Mouse (Mus musculus) embryo, embryonic 10 days (tissue): ENCODE results near the gene Dse.

Experiments used
- DNase-seq: peaks from one replicate; pipeline ENCODE4 v3.0.0-alpha.2; 2015; ENCODE audit warnings: low spot score

Dse gene

GRCm38 (mm10) chr10:34128391-34128790 is 79.1 kb downstream of the Dse start:
- no peak for DNase-seq

GRCm38 (mm10) chr10:34127392-34128378 is 79.8 kb downstream of the Dse start, which contains the start of gene Calhm6:
Gene Calhm6 (minus strand): TSS chr10:34127984.
- DNase-seq: peak; percentile 70

DNA sequence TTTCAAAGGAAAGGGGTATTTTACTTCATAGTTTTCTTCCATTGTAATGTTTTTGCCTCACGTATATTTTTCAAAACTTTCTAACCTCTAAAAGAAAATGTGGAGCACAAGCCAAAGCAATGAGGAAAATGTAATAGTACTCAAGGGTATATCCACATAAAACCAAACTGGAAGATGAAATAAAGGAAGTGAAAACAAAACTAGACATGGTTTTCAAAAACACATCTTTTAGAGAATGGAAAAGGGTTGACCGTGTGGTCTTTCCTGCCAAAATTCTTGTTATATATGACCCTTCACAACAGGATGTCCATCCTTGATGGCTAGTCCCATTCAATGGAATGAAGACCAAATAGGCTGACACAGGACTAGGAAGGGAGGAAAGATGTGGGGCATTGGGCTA is 89.1 kb downstream of the Dse start:
- DNase-seq: no peak

DNA sequence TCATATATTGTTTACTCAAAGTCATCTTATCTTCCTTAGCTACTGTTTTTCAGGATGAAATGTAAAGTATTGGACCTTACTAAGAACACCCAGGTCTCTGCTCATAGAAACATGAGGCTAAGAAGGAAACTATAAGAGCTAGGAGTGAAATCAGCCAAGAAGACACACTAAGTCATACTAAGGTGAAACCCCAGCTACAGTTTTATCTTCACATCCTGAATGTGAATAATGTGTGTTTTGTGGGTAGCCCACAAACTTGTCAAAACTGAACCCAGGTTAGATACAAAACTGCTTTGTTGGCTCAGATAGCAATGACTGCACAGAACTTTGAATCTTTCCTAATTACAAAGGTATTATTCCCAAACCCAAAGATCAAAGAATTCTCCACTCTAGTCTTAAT is 89.7 kb downstream of the Dse start:
- DNase-seq: no peak

DNA sequence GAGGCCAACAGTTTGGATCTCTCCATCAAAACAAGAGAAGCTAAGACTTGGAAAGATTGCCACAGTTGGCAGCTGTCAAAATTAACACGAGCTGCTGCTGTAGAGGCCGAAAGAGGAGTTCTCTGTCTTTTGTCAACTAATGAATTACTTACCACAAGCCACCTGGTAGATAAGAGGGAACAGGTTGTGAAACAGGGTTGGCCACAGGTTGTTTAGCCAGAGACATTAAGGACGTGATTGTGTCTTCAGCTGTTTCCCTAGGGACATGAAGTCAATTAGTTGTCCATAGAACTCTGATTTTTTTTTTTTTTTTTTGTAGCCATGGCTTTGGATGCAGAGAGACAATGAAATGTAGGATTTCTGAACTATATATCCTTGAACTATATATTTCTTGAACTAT is 90.4 kb downstream of the Dse start:
- DNase-seq: no peak

DNA sequence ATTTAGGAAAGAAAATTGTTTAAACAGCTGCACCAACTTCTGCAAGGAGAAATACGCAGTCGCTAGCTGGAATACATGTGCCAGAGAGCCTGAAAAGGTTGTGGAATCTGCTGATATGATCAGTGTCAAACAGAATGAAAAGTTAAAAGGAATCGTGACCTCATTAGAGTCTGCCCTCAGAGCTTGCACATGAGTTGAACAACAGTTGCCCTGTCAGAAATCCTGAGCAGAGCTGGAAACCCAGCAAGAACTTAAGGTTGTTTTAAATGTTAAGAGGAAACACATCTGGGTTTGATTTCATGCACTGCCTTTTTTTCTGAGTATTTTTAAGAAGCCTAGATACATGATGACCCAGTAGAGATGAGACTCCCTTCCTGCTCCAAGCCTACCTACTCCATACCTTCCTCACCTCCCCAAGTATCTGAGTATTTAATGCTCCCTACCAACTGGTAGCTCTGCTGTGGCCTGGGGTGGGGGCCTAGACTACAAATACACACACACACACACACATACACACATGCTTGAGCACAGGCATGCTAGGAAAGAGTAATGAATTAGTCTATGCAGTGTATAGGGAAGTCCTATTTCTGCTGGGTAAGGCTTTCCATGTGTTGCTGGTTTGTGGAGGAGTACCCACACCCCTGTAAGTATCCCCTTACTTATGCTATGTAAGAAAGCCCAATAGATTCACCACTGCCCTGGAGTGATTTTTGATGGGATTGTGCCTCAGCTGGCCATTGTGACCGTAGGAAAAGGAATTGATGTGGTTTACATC is 95.4 kb downstream of the Dse start:
- peak; percentile 9 for DNase-seq

- DNase-seq: no peak
Observed at GRCm38 (mm10) chr10:34110863-34111465, 96.6 kb downstream of the Dse start.
